Mouse (Mus musculus) myocyte (in vitro differentiated cells): ENCODE data around the gene B4galt3. TPM values are rescaled to one million over a fixed set of nuclear protein-coding genes. Genes with fewer than 3 reads are reported as not detected.

Experiments used
- H3K27me3 ChIP-seq: one replicate; pipeline ENCODE4 v1.6.1; 2011; ENCODE audit not compliant: control insufficient read depth, insufficient read depth, insufficient read length
- H3K36me3 ChIP-seq: one replicate; pipeline ENCODE4 v1.6.1; 2011; ENCODE audit not compliant: control insufficient read depth, insufficient read depth
- H3K4me2 ChIP-seq: one replicate; pipeline ENCODE4 v1.6.1; 2011; ENCODE audit warnings: low read depth, control low read depth
- H3K4me3 ChIP-seq: one replicate; pipeline ENCODE4 v1.5.1; 2011; ENCODE audit warnings: mild to moderate bottlenecking, control low read depth, moderate library complexity
- H3K79me2 ChIP-seq: one replicate; pipeline ENCODE4 v1.6.1; 2011; ENCODE audit not compliant: control insufficient read depth, insufficient read depth
- H3ac ChIP-seq: one replicate; pipeline ENCODE4 v1.6.1; 2011; ENCODE audit not compliant: control insufficient read depth, insufficient read length
- CEBPB ChIP-seq: IDR thresholded peaks from 2 replicates; pipeline ENCODE4 v1.6.1; 2011; ENCODE audit warnings: mild to moderate bottlenecking, moderate library complexity; ENCODE audit not compliant: poor library complexity, insufficient read depth, severe bottlenecking
- E2F4 ChIP-seq: IDR thresholded peaks from one replicate; pipeline ENCODE4 v1.6.1; 2011; ENCODE audit warnings: mild to moderate bottlenecking, control low read depth, moderate library complexity; ENCODE audit not compliant: insufficient read depth
- MAX ChIP-seq: IDR thresholded peaks from one replicate; pipeline ENCODE4 v1.6.1; 2011; ENCODE audit warnings: low read depth, mild to moderate bottlenecking, control low read depth
- MYOD1 ChIP-seq, 3 experiments: IDR thresholded peaks; one replicate each; pipeline ENCODE4 v1.6.1; 2011; ENCODE audit warnings: control low read depth in 2 of 3, low read depth in 2 of 3, mild to moderate bottlenecking in 2 of 3, moderate library complexity in 1 of 3; ENCODE audit not compliant: insufficient read length in 2 of 3, control insufficient read depth in 1 of 3
- MYOG ChIP-seq, 3 experiments: IDR thresholded peaks; one replicate each; pipeline ENCODE4 v1.6.1; 2011; ENCODE audit warnings: control low read depth in 2 of 3, low read depth in 2 of 3, mild to moderate bottlenecking in 2 of 3; ENCODE audit not compliant: insufficient read length in 2 of 3, control insufficient read depth in 1 of 3, insufficient read depth in 1 of 3
- POLR2A ChIP-seq: IDR thresholded peaks from one replicate; pipeline ENCODE4 v1.6.1; 2011; ENCODE audit warnings: low read depth, mild to moderate bottlenecking, control low read depth, moderate library complexity; ENCODE audit not compliant: insufficient read length
- POLR2AphosphoS2 ChIP-seq: IDR thresholded peaks from one replicate; pipeline ENCODE4 v1.6.1; 2011; ENCODE audit warnings: low read depth, control low read depth; ENCODE audit not compliant: insufficient read length
- REST ChIP-seq: IDR thresholded peaks from one replicate; pipeline ENCODE4 v1.6.1; 2011; ENCODE audit warnings: mild to moderate bottlenecking, control low read depth, moderate library complexity; ENCODE audit not compliant: insufficient read depth, insufficient read length
- SRF ChIP-seq: IDR thresholded peaks from one replicate; pipeline ENCODE4 v1.6.1; 2011; ENCODE audit warnings: low read depth; ENCODE audit not compliant: control insufficient read depth, insufficient read length
- TCF12 ChIP-seq: IDR thresholded peaks from one replicate; pipeline ENCODE4 v1.6.1; 2011; ENCODE audit warnings: mild to moderate bottlenecking, control low read depth; ENCODE audit not compliant: poor library complexity, insufficient read depth, severe bottlenecking
- TCF3 ChIP-seq: IDR thresholded peaks from one replicate; pipeline ENCODE4 v1.6.1; 2011; ENCODE audit warnings: low read depth, control low read depth; ENCODE audit not compliant: insufficient read length
- USF1 ChIP-seq: IDR thresholded peaks from one replicate; pipeline ENCODE4 v1.6.1; 2011; ENCODE audit warnings: low read depth, mild to moderate bottlenecking, control low read depth, moderate library complexity
- polyA plus RNA-seq: library from polyadenylated mRNA; unstranded; fragments of >200 nt; fragmentation: generic; extraction: Trizol; gene quantifications from one replicate; pipeline ENCODE4 v1.2.1, GENCODE M21; 2012; ENCODE audit warnings: missing spikeins

Gene B4galt3
- polyA plus RNA-seq, 1 experiment: 19.3 TPM

- TF ChIP-seq MYOD1 (IDR thresholded peaks at IDR 0.05; ENCODE audit: control insufficient read depth in 1 of 3, insufficient read length in 2 of 3, low read depth in 2 of 3): no peak
- peak; percentile 54 for TF ChIP-seq SRF
- peak overlapping the region; percentile 1 for H3K4me3 ChIP-seq
Measured at GRCm38 (mm10) chr1:171263185-171263611, 6.9 kb upstream of the B4galt3 start.

GRCm38 (mm10) chr1:171263666-171264461 is 6.3 kb upstream of the B4galt3 start:
- H3K36me3 ChIP-seq: no peaks in the 10 kb centered on the region

More at GRCm38 (mm10) chr1:171263185-171263611, 6.9 kb upstream of the B4galt3 start:
- no peaks in the 10 kb centered on the region for H3K27me3 ChIP-seq
- no peak overlapping the region for H3ac ChIP-seq
- no peaks in the 10 kb centered on the region for H3K79me2 ChIP-seq
- peak overlapping the region; percentile 96 for H3K4me2 ChIP-seq
- H3K36me3 ChIP-seq: no peaks in the 10 kb centered on the region

GRCm38 (mm10) chr1:171265971-171266744 is 4.0 kb upstream of the B4galt3 start:
- H3K79me2 ChIP-seq: peaks cover 3% of the 10 kb centered on the region
- TF ChIP-seq POLR2AphosphoS2 (no peak), POLR2A (no peak), TCF3 (no peak), SRF (no peak), TCF12 (no peak), MYOG (IDR thresholded peaks at IDR 0.05; ENCODE audit: control insufficient read depth in 1 of 3, insufficient read depth in 1 of 3, insufficient read length in 2 of 3, low read depth in 2 of 3) (no peak), MAX (no peak), USF1 (no peak)
- no peak overlapping the region for H3K4me3 ChIP-seq
- no peaks in the 10 kb centered on the region for H3K27me3 ChIP-seq
- no peak overlapping the region for H3ac ChIP-seq
- H3K36me3 ChIP-seq: no peaks in the 10 kb centered on the region
- H3K4me2 ChIP-seq: no peak overlapping the region

More at GRCm38 (mm10) chr1:171263666-171264461, 6.3 kb upstream of the B4galt3 start:
- H3K4me3 ChIP-seq: no peak overlapping the region
- no peaks in the 10 kb centered on the region for H3K79me2 ChIP-seq
- H3ac ChIP-seq: no peak overlapping the region
- H3K27me3 ChIP-seq: no peaks in the 10 kb centered on the region
- no peak for TF ChIP-seq POLR2AphosphoS2
- TF ChIP-seq TCF3: no peak
- no peak for TF ChIP-seq REST
- TF ChIP-seq USF1: no peak
- TF ChIP-seq MYOD1 (IDR thresholded peaks at IDR 0.05; ENCODE audit: control insufficient read depth in 1 of 3, insufficient read length in 2 of 3, low read depth in 2 of 3): no peak
- TF ChIP-seq E2F4: no peak
- H3K4me2 ChIP-seq: peak overlapping the region; percentile 57

GRCm38 (mm10) chr1:171268341-171268740 is 1.8 kb upstream of the B4galt3 start:
- no peaks in the 10 kb centered on the region for H3K27me3 ChIP-seq
- no peaks in the 10 kb centered on the region for H3K36me3 ChIP-seq
- H3K4me2 ChIP-seq: no peak overlapping the region
- no peak for TF ChIP-seq REST
- TF ChIP-seq E2F4: no peak
- no peak for TF ChIP-seq POLR2A
- peaks cover 3% of the 10 kb centered on the region for H3K79me2 ChIP-seq
- H3K4me3 ChIP-seq: no peak overlapping the region
- H3ac ChIP-seq: no peak overlapping the region

GRCm38 (mm10) chr1:171270573-171270900 is 409 bp downstream of the B4galt3 start:
- H3K79me2 ChIP-seq: peaks cover 3% of the 10 kb centered on the region
- TF ChIP-seq POLR2AphosphoS2 (no peak), POLR2A (no peak), MAX (no peak), USF1 (no peak), E2F4 (no peak), SRF (no peak), MYOD1 (IDR thresholded peaks at IDR 0.05; ENCODE audit: control insufficient read depth in 1 of 3, insufficient read length in 2 of 3, low read depth in 2 of 3) (no peak), REST (no peak), MYOG (IDR thresholded peaks at IDR 0.05; ENCODE audit: control insufficient read depth in 1 of 3, insufficient read depth in 1 of 3, insufficient read length in 2 of 3, low read depth in 2 of 3) (no peak), CEBPB (no peak), TCF12 (no peak), TCF3 (no peak)

More at GRCm38 (mm10) chr1:171270573-171270900, 409 bp downstream of the B4galt3 start:
- Histone ChIP-seq H3ac (peak overlapping the region; percentile 28), H3K36me3 (peaks cover 10% of the 10 kb centered on the region), H3K4me2 (peak overlapping the region; percentile 97), H3K27me3 (no peaks in the 10 kb centered on the region), H3K4me3 (peak overlapping the region; percentile 95)
